Mouse (Mus musculus) mouse embryonic stem cell (cell line): ENCODE results near the gene Phf2.

ENCODE experiments used
- in situ Hi-C, 2 experiments: fragments of 300-500 bp; cut with MboI; formaldehyde crosslinking; loops; 1 replicate in 1 of 2; 3 replicates in 1 of 2; pipeline ENCODE4 v1.14.3; 2019 to 2020; ENCODE audit warnings: low sequenced_read_pairs in 2 of 2, low pct_unique_long_range_greater_than_20kb in 1 of 2, mixed read lengths in 1 of 2; ENCODE audit not compliant: unreplicated experiment in 1 of 2

The Phf2 gene

DNA sequence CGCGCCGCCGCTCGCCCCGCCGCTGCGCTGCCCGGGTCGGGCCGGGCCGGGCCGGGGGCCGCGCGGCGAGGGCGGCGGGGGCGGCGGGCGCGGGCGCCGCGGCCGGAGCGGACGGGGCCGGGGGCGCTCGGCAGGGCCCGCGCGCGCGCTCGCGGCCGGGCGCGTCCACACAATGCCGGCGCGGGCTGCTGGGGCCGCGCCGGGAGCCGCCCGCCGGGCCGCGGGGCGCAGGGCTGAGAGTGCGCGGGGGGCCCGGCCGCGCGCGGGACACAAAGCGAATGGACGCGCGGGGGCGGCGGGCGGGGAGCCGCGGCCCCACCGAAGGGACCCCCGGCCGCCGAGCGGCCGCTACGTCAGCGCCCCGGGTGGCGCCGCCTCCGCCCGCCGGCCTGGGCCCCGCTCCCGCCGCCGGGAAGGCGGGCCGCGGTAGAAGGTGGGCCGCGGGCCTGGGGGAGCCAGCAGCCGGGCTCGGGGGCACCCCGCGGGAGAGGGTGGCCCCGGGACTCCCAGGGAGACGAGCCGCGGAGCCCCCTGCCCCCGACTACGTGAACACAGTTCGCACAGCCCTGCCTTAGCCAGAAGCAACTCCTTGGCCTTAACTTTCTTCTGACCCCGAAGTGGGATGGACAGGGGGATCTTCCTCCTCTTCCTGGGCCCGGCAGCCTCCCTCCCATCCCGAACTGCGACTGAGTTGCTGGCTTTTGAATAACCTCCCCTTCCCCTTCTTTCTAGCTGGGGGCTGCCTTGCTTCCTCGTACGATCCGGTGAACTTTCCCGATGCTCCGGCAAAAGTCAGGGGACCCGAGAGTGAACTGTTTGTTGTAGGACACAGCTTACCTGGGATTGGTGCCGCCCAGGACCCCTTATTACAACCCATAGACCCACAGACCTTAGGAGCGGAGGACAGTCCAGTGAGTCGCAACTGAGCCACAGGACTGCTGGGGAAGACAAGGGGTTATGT lies at the start of gene Phf2:
TSS of gene Phf2 (minus strand) at position 349 of the 961 bp plus-strand sequence.
- in situ Hi-C loops = no loop called here

DNA sequence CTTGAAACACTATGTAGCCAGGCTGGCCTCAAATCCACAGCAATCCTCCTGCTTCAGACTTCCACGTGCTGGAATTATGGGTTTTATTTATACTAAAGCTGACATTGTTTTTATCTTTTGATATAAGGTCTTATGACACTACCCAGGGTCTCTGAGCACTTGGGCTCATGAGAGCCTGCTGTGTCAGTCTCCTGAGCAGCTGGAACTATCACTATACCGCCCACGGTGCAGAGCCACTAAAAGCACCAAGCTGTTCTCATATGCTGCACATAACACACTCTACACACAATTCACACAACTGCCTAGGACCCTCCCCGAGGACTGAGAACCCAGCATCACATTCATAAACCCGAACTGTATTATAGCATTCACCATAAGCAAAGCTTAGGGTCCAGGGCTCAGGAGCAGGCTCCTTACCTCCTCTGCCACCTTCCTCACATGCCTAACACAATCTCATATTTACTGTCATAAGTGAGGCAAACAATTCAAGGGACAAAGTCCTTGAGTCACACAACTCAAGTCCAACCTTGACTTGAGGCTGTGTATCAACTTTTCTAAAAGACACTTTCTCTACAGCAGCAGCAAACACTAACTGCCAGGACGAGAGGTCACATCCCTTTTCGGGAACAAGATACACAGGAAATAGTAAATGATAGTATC lies 49.0 kb upstream of the Phf2 start:
- in situ Hi-C loops = loop anchor here in 1 of 2 experiments (25.0 kb wide), 1 partner anchor 792 kb away; no protein-coding TSS in a partner anchor

- in situ Hi-C loops = loop anchor here in 1 of 2 experiments (25.0 kb wide), 1 partner anchor 795 kb away; no protein-coding TSS in a partner anchor
Observed at GRCm38 (mm10) chr13:48917113-48917599, 46.2 kb upstream of the Phf2 start.

GRCm38 (mm10) chr13:48913680-48914079 lies 42.8 kb upstream of the Phf2 start:
- in situ Hi-C loops = loop anchor here in 1 of 2 experiments (25.0 kb wide), 1 partner anchor 799 kb away; no protein-coding TSS in a partner anchor

DNA sequence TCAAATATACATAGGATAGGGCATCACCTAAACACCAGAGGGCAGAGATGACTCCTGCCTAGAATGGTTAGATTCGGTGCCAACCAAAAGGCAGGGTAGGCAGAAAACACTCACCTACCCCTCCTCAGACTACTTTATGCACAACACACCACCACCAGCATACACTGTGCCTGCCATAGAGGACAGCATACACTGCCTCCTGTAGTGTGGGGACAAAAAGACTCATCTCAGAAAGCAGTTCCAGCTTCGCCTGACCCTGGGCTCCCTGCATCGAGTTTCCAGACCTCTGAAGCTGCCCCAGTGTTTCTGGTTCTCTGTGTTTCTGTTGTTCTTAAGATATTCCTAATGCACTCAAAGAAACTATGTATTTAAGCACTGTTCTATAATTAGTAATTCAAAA lies 42.2 kb upstream of the Phf2 start:
- in situ Hi-C loops = loop anchor here in 1 of 2 experiments (25.0 kb wide), 1 partner anchor 799 kb away; no protein-coding TSS in a partner anchor

DNA sequence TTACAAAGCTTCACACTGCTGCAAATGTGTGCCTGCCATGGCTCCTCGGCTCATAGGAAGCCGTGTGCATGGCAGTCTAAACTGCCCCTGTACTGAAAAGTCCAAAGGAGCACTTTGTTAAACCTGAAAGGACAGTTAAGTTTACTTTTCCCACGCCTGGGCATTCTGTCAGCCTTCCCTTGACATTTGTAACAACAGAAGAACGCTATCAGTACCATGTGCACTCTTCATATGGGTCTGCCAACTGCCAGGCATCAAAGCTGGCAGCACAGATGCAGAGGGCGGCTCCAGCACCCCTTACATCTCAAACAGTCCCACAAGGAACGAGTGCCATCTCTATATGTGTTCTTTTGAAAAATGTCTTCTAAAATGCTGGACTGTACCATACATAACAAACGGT lies 40.5 kb upstream of the Phf2 start:
- in situ Hi-C loops = loop anchor here in 1 of 2 experiments (25.0 kb wide), 1 partner anchor 801 kb away; no protein-coding TSS in a partner anchor

DNA sequence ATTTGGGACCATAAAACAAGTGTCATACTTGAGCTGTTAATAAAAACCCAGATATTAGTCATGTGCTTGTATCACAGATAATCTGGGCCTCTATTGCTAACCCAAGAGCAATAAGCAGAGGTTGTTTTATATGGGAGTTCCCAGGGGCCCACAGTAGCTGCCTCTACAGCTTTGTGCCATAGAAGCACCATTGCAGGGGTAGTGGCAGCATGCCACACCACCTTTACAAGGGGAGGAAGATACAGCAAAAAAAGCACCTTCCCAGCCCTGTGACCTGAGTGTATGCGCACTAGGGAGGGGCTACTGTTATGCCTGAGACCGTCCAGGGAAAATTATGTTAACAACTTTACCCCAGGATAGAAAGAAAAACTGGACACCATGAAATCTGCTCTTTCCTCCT lies 34.5 kb upstream of the Phf2 start:
- in situ Hi-C loops = loop anchor here in 1 of 2 experiments (25.0 kb wide), 1 partner anchor 807 kb away; no protein-coding TSS in a partner anchor

GRCm38 (mm10) chr13:48895376-48895775 lies 24.5 kb upstream of the Phf2 start:
- in situ Hi-C loops = no loop called here

DNA sequence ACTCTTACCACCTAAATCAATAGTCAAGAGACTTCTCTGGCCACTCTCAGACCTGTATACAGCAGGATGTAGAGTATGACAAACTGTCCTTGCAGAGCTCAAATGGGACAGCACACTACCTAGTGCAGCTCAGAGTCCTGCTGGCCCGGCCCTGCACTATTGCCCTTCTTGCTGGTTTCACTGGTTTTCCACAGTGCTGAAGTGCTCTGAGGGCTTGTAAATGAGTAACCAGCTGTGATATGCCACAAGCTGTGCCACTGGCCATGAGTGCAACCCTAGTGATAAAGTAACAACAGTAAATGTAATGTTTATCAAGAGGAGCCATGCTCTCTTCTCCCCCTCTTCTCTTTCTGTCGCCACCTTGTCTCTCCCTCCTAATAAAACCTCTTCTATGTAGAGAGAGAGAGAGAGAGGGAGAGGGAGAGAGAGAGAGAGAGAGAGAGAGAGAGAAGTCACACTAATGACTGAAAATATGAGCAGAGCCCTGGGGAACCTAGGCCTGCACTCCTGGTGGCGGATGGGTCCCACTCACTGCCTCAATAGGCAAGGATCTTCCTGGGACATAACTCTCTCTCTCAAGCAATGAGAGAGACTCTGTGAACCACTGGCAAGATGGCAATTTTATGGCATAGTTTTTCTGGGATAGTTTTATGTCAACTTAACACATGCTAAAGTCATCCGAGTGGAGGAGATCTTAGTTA lies 19.5 kb upstream of the Phf2 start:
- in situ Hi-C loops = no loop called here

DNA sequence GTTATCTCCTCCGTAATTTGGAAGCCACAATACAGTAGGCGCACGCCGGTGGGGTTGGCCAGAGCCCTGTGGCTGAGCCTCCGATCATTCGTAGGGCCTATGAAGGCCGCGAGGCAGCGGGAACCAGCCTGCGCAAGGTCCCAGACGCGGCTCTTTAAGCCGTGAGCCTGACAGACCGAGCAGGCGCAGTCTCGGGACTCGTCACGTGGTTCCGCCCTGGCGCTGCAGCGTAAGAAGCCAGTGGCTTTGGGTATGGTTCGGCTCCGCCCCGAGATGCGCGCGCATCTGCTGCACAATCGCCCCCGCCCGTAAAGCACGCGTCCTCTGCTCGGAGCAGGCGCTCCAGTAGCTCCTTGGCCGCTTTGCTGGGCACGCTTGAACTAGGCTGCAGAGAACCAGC lies 7.6 kb upstream of the Phf2 start:
- in situ Hi-C loops = no loop called here

- in situ Hi-C loops = no loop called here
Observed at GRCm38 (mm10) chr13:48877805-48878204, 6.9 kb upstream of the Phf2 start.

- in situ Hi-C loops = no loop called here
Observed at GRCm38 (mm10) chr13:48872726-48873125, 1.8 kb upstream of the Phf2 start.

GRCm38 (mm10) chr13:48871887-48872606 lies 1.1 kb upstream of the Phf2 start:
- in situ Hi-C loops = no loop called here

GRCm38 (mm10) chr13:48869950-48870770 lies 759 bp downstream of the Phf2 start:
- in situ Hi-C loops = no loop called here

DNA sequence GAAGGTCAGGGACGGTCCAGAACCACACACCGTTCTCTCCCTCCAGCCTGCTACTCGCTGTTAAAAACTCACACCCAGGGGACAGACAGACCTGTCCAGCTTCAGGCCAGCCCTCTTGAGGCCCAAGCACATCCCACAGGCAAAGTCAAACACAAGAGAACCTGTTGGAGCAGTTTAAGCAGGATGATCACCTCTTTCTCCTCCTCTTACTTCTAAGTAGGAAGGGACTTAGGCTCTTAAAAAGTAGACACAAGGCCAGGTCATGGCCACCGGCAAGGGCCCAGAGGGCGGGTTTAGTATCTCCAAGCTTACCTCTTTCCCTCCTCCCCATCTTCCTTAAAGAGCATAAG lies 1.3 kb downstream of the Phf2 start:
- in situ Hi-C loops = no loop called here

DNA sequence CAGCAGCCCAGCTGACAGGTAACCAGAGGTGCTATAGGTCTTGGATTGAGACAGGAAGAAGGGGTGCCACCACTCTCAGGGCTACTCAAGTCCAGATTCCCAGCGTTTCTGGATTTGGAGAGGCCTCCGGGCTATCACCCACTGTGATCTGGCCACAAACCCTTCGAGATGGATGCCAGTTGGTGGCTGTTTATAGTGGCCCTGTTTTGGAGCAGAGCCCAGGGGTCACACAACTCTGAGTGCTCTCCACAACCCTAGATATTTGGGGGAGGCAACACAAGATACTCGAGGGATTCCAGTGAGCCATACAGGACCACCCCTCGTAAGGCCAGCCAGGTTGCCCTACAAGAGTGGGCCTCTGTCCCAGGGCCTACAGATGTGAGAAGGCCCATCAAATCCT lies 1.8 kb downstream of the Phf2 start:
- in situ Hi-C loops = no loop called here

DNA sequence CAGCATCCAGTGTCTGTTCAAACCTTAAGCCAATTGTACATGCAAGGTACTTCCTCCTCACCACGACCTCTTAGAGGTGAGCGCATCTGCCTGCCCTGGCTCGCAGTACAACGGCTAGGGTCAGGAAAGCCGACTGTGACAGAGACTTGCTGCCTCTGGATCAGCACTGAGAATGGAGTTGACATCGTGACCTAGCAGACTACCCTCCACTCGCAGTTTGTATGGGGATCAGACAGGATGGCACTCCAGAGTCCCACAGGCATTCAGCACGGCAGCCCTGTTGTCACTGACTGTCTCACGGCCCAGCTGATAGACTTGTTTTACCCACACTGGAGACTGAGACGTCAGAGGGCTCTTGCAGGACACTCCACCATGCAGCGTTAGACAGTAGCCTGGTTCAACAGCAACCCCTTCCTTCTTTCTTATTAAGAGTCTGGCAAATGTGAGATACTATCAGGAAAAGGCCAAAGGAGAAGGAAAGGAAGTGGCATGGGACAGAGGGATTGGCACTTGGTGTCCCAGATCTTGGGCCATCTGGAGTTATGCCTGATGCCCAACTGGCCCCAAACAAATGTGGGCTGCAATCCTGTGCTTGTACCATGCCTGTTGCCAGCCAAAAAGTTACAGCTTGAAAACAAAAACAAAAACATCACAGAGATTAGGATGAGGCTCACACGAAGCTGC lies 6.1 kb downstream of the Phf2 start:
- in situ Hi-C loops = no loop called here
